9 mouse cellular contexts compared by ENCODE assay signal in genomic region chr16:46010153-46010905, GRCm38 (mm10). TPM values are rescaled to one million over a fixed set of nuclear protein-coding genes. Genes with fewer than 3 reads are reported as not detected.
DNase-seq lines count a peak whose midpoint lies in the region; ATAC-seq and TF ChIP-seq lines count a peak whose summit lies in the region.
"Had no signal": no experiment of that assay in that cellular context is flagged by ENCODE, and none has a peak within 500 bp of the region (broad histone marks: within the 10 kb centered on the region; RNA-seq: fewer than 3 reads in every experiment).

Gene Plcxd2, minus strand, starts transcription at chr16:46010218.

- no peak for TF ChIP-seq CTCF in embryonic fibroblast, embryonic 13.5 days (IDR thresholded peaks at IDR 0.05; ENCODE audit: borderline replicate concordance, insufficient read depth, low read length)

- no peaks in the 10 kb centered on the region for H3K9me3 ChIP-seq in limb, embryonic 12.5 days
- no peaks in the 10 kb centered on the region for H3K9me3 ChIP-seq in midbrain, embryonic 14.5 days (ENCODE audit: control insufficient read depth, low read length)

- peak; percentile 98 for ATAC-seq in limb, embryonic 12.5 days (ENCODE audit: insufficient number of reproducible peaks, insufficient read depth, low FRiP score, low TSS enrichment, low read depth)
- ATAC-seq in midbrain, embryonic 14.5 days (ENCODE audit: low FRiP score, low TSS enrichment): peak; percentile 99

- DNase-seq in 3T3-L1 (ENCODE audit: low read depth, low spot score): peak; percentile 98
- DNase-seq in brain, adult 2 months (ENCODE audit: low read depth, low spot score): peak; percentile 99
- DNase-seq in heart, adult 8-10 months (ENCODE audit: low spot score): peak; percentile 94
- peak; percentile 96 for DNase-seq in kidney, adult 8-10 months
- DNase-seq in midbrain, embryonic 14.5 days: peak; percentile 97
- DNase-seq in spleen, adult 12 weeks (ENCODE audit: low spot score): peak; percentile 79

- TF ChIP-seq POLR2A in embryonic fibroblast, embryonic 13.5 days (IDR thresholded peaks at IDR 0.05; ENCODE audit: low read depth, low read length): peak; percentile 97

- no peaks in the 10 kb centered on the region for H3K36me3 ChIP-seq in limb, embryonic 12.5 days
- H3K36me3 ChIP-seq in midbrain, embryonic 14.5 days (ENCODE audit: control insufficient read depth, insufficient read depth, low read length): no peaks in the 10 kb centered on the region

- H3K9ac ChIP-seq in limb, embryonic 12.5 days (replicated peaks): peak within 1 kb of the TSS; percentile 67
- H3K9ac ChIP-seq in midbrain, embryonic 14.5 days (replicated peaks; ENCODE audit: low read length): peak within 1 kb of the TSS; percentile 73

- H3K27me3 ChIP-seq in limb, embryonic 12.5 days: peaks cover 6% of the 10 kb centered on the region
- H3K27me3 ChIP-seq in midbrain, embryonic 14.5 days (ENCODE audit: control insufficient read depth, insufficient read depth, low read length): no peaks in the 10 kb centered on the region
- H3K27me3 ChIP-seq: CH12.LX had no signal

- under 1% methylated on average over 39 of the region's 39 CpGs for WGBS in limb, embryonic 12.5 days
- under 1% methylated on average over 39 of the region's 39 CpGs for WGBS in midbrain, embryonic 14.5 days

- no peak within 1 kb of the TSS for H3K27ac ChIP-seq in embryonic fibroblast, embryonic 13.5 days (ENCODE audit: insufficient read depth, low read length)
- H3K27ac ChIP-seq in limb, embryonic 12.5 days: peak within 1 kb of the TSS; percentile 72
- peak within 1 kb of the TSS; percentile 74 for H3K27ac ChIP-seq in midbrain, embryonic 14.5 days (replicated peaks; ENCODE audit: low read depth, low read length)

- H3K4me2 ChIP-seq in limb, embryonic 12.5 days: peak within 1 kb of the TSS; percentile 93
- H3K4me2 ChIP-seq in midbrain, embryonic 14.5 days (ENCODE audit: low read length): peak within 1 kb of the TSS; percentile 88

- peak within 1 kb of the TSS; percentile 56 for H3K4me3 ChIP-seq in embryonic fibroblast, embryonic 13.5 days (ENCODE audit: insufficient read depth, low read length)
- peak within 1 kb of the TSS; percentile 63 for H3K4me3 ChIP-seq in limb, embryonic 12.5 days (replicated peaks)
- peak within 1 kb of the TSS; percentile 65 for H3K4me3 ChIP-seq in midbrain, embryonic 14.5 days (replicated peaks; ENCODE audit: low read depth, low read length)

- peaks cover 9% of the 10 kb centered on the region; the same call in 1 of the 2 replicates for H3K4me1 ChIP-seq in embryonic fibroblast, embryonic 13.5 days (ENCODE audit: control insufficient read depth, insufficient read depth, low read length)
- peaks cover 12% of the 10 kb centered on the region for H3K4me1 ChIP-seq in limb, embryonic 12.5 days (replicated peaks)
- peaks cover 8% of the 10 kb centered on the region; the same call in 1 of the 2 replicates for H3K4me1 ChIP-seq in midbrain, embryonic 14.5 days (ENCODE audit: control insufficient read depth, insufficient read depth, low read length)

RNA-seq across cellular contexts. Expression of gene Plcxd2, which starts in this region (rescaled TPM):
- polyA plus RNA-seq in embryonic fibroblast, embryonic 13.5 days (2011; ENCODE audit: insufficient read length, low read depth, missing spikeins): 7.5 and 8.9 TPM in 2 replicates
- total RNA-seq in heart, adult 8-10 months (2022): under 1 TPM; 0.09 to 0.22 (median 0.12) TPM
- 1.5 and 1.6 TPM in 2 replicates for polyA plus RNA-seq in limb, embryonic 12.5 days (2016; fragmentation: Nextera tagmentation; extraction: Ambion mirVana)
- polyA plus RNA-seq in midbrain, embryonic 14.5 days (2014; fragmentation: Nextera tagmentation; extraction: Ambion mirVana): 8.7 and 8.8 TPM in 2 replicates
- total RNA-seq: CH12.LX had no signal

Comparison
In these comparisons a context has a peak if more than half of its experiments do, and no peak if none do; other contexts are left out.
1. Peak in DNase-seq in heart, adult 8-10 months; RNA of the gene not detected or under 1 TPM.